ENCODE assay signal across 8 mouse cellular contexts in the genomic region with DNA sequence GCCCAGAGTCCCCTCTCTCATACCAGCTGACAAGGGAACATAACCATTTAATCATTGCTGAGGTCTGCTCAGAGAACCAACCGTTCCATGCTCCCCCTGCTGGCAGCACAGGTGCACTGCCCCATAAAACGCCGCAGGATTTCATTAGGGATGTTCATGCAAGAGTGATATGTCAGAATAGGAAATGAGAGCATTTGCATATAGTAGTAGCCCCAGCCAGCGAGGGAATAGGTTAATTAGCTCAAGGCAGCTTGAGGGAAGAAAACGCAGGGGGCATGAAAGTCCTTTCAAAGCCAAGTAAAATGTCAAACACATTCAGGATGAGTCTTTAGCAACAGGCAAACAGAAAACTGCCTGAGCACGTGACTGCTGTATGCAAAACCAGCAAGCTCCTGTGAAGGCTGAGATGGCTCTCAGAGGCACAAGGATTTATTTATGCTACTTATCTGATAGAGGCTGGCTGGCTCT.
DNase-seq lines count a peak whose midpoint lies in the region; ATAC-seq and TF ChIP-seq lines count a peak whose summit lies in the region.

No protein-coding gene starts in this region.

- peaks cover 8% of the 10 kb centered on the region; the same call in 1 of the 2 replicates for H3K4me1 ChIP-seq in forebrain, embryonic 12.5 days
- H3K4me1 ChIP-seq in heart, embryonic 16.5 days (ENCODE audit: control insufficient read depth, insufficient read depth, low read length) = peaks cover 21% of the 10 kb centered on the region
- peaks cover 13% of the 10 kb centered on the region for H3K4me1 ChIP-seq in liver, embryonic 13.5 days (replicated peaks)
- H3K4me1 ChIP-seq in neural tube, embryonic 11.5 days (ENCODE audit: control insufficient read depth, insufficient read depth, low read length) = 0 out of 2 replicates have a peak, but pooled peaks cover 2% of the 10 kb centered on the region
- H3K4me1 ChIP-seq in stomach, postnatal 0 days (replicated peaks; ENCODE audit: control insufficient read depth, insufficient read depth) = peaks cover 2% of the 10 kb centered on the region; the same call in 1 of the 2 replicates

- H3K9ac ChIP-seq in forebrain, embryonic 12.5 days = no peak overlapping the region
- no peak overlapping the region for H3K9ac ChIP-seq in heart, embryonic 16.5 days (ENCODE audit: low read length)
- H3K9ac ChIP-seq in liver, embryonic 13.5 days = peak overlapping the region; percentile 22; the same call in 1 of the 2 replicates
- H3K9ac ChIP-seq in neural tube, embryonic 11.5 days (ENCODE audit: low read length) = no peak overlapping the region
- no peak overlapping the region for H3K9ac ChIP-seq in stomach, postnatal 0 days (ENCODE audit: low read length)

- no peak for TF ChIP-seq EP300 in stomach, postnatal 0 days (optimal IDR thresholded peaks at IDR 0.05)

- no peaks in the 10 kb centered on the region for H3K27me3 ChIP-seq in forebrain, embryonic 12.5 days
- H3K27me3 ChIP-seq in heart, embryonic 16.5 days (ENCODE audit: control insufficient read depth, insufficient read depth, low read length) = no peaks in the 10 kb centered on the region
- H3K27me3 ChIP-seq in liver, embryonic 13.5 days = no peaks in the 10 kb centered on the region
- H3K27me3 ChIP-seq in neural tube, embryonic 11.5 days (ENCODE audit: control insufficient read depth, insufficient read depth, low read length) = no peaks in the 10 kb centered on the region
- no peaks in the 10 kb centered on the region for H3K27me3 ChIP-seq in stomach, postnatal 0 days (ENCODE audit: control insufficient read depth, insufficient read depth, low read length)

- H3K4me2 ChIP-seq in forebrain, embryonic 12.5 days = peak overlapping the region; percentile 19
- peak overlapping the region; percentile 48 for H3K4me2 ChIP-seq in heart, embryonic 16.5 days (ENCODE audit: low read depth, low read length)
- peak overlapping the region; percentile 47 for H3K4me2 ChIP-seq in liver, embryonic 13.5 days
- H3K4me2 ChIP-seq in neural tube, embryonic 11.5 days (ENCODE audit: low read depth) = no peak overlapping the region
- H3K4me2 ChIP-seq in stomach, postnatal 0 days (replicated peaks; ENCODE audit: low read depth) = no peak overlapping the region

- H3K4me3 ChIP-seq in forebrain, embryonic 12.5 days (replicated peaks) = no peak overlapping the region
- peak overlapping the region; percentile 5; the same call in 1 of the 2 replicates for H3K4me3 ChIP-seq in heart, embryonic 16.5 days (ENCODE audit: low read length)
- no peak overlapping the region for H3K4me3 ChIP-seq in liver, embryonic 13.5 days (replicated peaks)
- no peak overlapping the region for H3K4me3 ChIP-seq in neural tube, embryonic 11.5 days (ENCODE audit: low read depth, low read length)
- no peak overlapping the region for H3K4me3 ChIP-seq in stomach, postnatal 0 days (ENCODE audit: low read depth, low read length)

- 0 out of 2 replicates have a peak, but pooled peaks cover 2% of the 10 kb centered on the region for H3K36me3 ChIP-seq in forebrain, embryonic 12.5 days (replicated peaks)
- peaks cover 5% of the 10 kb centered on the region; the same call in 1 of the 2 replicates for H3K36me3 ChIP-seq in heart, embryonic 16.5 days (ENCODE audit: control insufficient read depth, insufficient read depth)
- peaks cover 4% of the 10 kb centered on the region; the same call in 1 of the 2 replicates for H3K36me3 ChIP-seq in liver, embryonic 13.5 days
- H3K36me3 ChIP-seq in neural tube, embryonic 11.5 days (ENCODE audit: control insufficient read depth, insufficient read depth, low read length) = no peaks in the 10 kb centered on the region
- H3K36me3 ChIP-seq in stomach, postnatal 0 days (ENCODE audit: control insufficient read depth, insufficient read depth, low read length) = peaks cover 8% of the 10 kb centered on the region

- ATAC-seq in forebrain, embryonic 12.5 days (ENCODE audit: low FRiP score) = peak; percentile 79
- no peak for ATAC-seq in heart, embryonic 16.5 days (replicated peaks; ENCODE audit: extremely low read depth, insufficient read depth, low FRiP score)
- peak; percentile 75 for ATAC-seq in liver, embryonic 13.5 days (ENCODE audit: low read depth)
- no peak for ATAC-seq in neural tube, embryonic 11.5 days (ENCODE audit: insufficient read depth, low FRiP score, low TSS enrichment)
- ATAC-seq in stomach, postnatal 0 days (ENCODE audit: low FRiP score, low TSS enrichment) = peak; percentile 32; the same call in 1 of the 2 replicates

- H3K27ac ChIP-seq in forebrain, embryonic 12.5 days = no peak overlapping the region
- H3K27ac ChIP-seq in heart, embryonic 16.5 days (ENCODE audit: low read length) = no peak overlapping the region
- no peak overlapping the region for H3K27ac ChIP-seq in liver, embryonic 13.5 days
- H3K27ac ChIP-seq in neural tube, embryonic 11.5 days (ENCODE audit: low read depth, low read length) = no peak overlapping the region
- H3K27ac ChIP-seq in stomach, postnatal 0 days (replicated peaks) = no peak overlapping the region

- DNase-seq in CD4-positive helper T cell, adult 2 months (ENCODE audit: low read depth, low spot score) = peak; percentile 62
- peak; percentile 58 for DNase-seq in brain, embryonic 18.5 days (ENCODE audit: low read depth, low spot score)
- DNase-seq in kidney, postnatal 14 days = peak; percentile 86
- peak; percentile 75 for DNase-seq in liver, embryonic 13.5 days
- DNase-seq in neural tube, embryonic 11.5 days (ENCODE audit: low spot score) = peak; percentile 87
- peak; percentile 80 for DNase-seq in stomach, postnatal 0 days (ENCODE audit: low spot score)

- under 1% methylated on average over 6 of the region's 6 CpGs for WGBS in forebrain, embryonic 12.5 days
- WGBS in heart, embryonic 16.5 days = 2% methylated on average over 6 of the region's 6 CpGs
- WGBS in liver, embryonic 13.5 days (ENCODE audit: insufficient replicate concordance) = 5% methylated on average over 6 of the region's 6 CpGs
- WGBS in neural tube, embryonic 11.5 days = 5% methylated on average over 6 of the region's 6 CpGs
- 2% methylated on average over 6 of the region's 6 CpGs for WGBS in stomach, postnatal 0 days

- H3K9me3 ChIP-seq in forebrain, embryonic 12.5 days = no peaks in the 10 kb centered on the region
- H3K9me3 ChIP-seq in heart, embryonic 16.5 days (replicated peaks; ENCODE audit: control insufficient read depth, low read length) = no peaks in the 10 kb centered on the region
- H3K9me3 ChIP-seq in liver, embryonic 13.5 days (replicated peaks) = no peaks in the 10 kb centered on the region
- H3K9me3 ChIP-seq in neural tube, embryonic 11.5 days (ENCODE audit: control insufficient read depth, low read length) = no peaks in the 10 kb centered on the region
- no peaks in the 10 kb centered on the region for H3K9me3 ChIP-seq in stomach, postnatal 0 days (ENCODE audit: control insufficient read depth, low read length)

- peak; percentile 98 for TF ChIP-seq CTCF in stomach, postnatal 0 days (IDR thresholded peaks at IDR 0.05; ENCODE audit: low read depth)

Comparison
In these comparisons a context has a peak if more than half of its experiments do, and no peak if none do; other contexts are left out.
1. ATAC-seq: peak in forebrain, embryonic 12.5 days (single experiment), liver, embryonic 13.5 days (single experiment) and stomach, postnatal 0 days (single experiment); none in heart, embryonic 16.5 days (single experiment) and neural tube, embryonic 11.5 days (single experiment).
2. H3K4me2 ChIP-seq: peak in forebrain, embryonic 12.5 days (single experiment), heart, embryonic 16.5 days (single experiment) and liver, embryonic 13.5 days (single experiment); none in neural tube, embryonic 11.5 days (single experiment) and stomach, postnatal 0 days (single experiment).
3. Peak in every context shown above with its lines, with median percentiles within 50 percentile points of each other: DNase-seq.